Mouse (Mus musculus) lung, adult 18-20 months (tissue): ENCODE results near the gene Cdkal1.

ENCODE experiments used
- DNase-seq, 2 experiments: peaks; one replicate each; pipeline ENCODE4 v3.0.0; 2022; ENCODE audit warnings: mixed read lengths in 2 of 2

Gene Cdkal1

GRCm38 (mm10) chr13:29161436-29161835 lies 694.0 kb downstream of the Cdkal1 start:
- no peak for DNase-seq

- DNase-seq = peak in 1 of 2 experiments; percentile 15
Measured at GRCm38 (mm10) chr13:29156703-29157102, 698.8 kb downstream of the Cdkal1 start.

- DNase-seq = no peak
Measured at GRCm38 (mm10) chr13:29155297-29155696, 700.2 kb downstream of the Cdkal1 start.

- DNase-seq = no peak
Measured at GRCm38 (mm10) chr13:29150120-29150519, 705.4 kb downstream of the Cdkal1 start.

- DNase-seq = no peak
Measured at GRCm38 (mm10) chr13:29149404-29149803, 706.1 kb downstream of the Cdkal1 start.

- no peak for DNase-seq
Measured at GRCm38 (mm10) chr13:29148616-29149015, 706.9 kb downstream of the Cdkal1 start.
